Mouse (Mus musculus) liver, adult (tissue): ENCODE measurements around the gene Haspin.

Source experiments
- GATA4 ChIP-seq: IDR thresholded peaks from 2 replicates; pipeline ENCODE4 v1.6.1; 2014; ENCODE audit warnings: mild to moderate bottlenecking, low read length; ENCODE audit not compliant: insufficient replicate concordance

Gene Haspin

GRCm38 (mm10) chr11:73105246-73105645 lies 32.8 kb downstream of the Haspin start:
- no peak for TF ChIP-seq GATA4

GRCm38 (mm10) chr11:73101308-73101707 lies 36.8 kb downstream of the Haspin start:
- peak; percentile 70 for TF ChIP-seq GATA4

DNA sequence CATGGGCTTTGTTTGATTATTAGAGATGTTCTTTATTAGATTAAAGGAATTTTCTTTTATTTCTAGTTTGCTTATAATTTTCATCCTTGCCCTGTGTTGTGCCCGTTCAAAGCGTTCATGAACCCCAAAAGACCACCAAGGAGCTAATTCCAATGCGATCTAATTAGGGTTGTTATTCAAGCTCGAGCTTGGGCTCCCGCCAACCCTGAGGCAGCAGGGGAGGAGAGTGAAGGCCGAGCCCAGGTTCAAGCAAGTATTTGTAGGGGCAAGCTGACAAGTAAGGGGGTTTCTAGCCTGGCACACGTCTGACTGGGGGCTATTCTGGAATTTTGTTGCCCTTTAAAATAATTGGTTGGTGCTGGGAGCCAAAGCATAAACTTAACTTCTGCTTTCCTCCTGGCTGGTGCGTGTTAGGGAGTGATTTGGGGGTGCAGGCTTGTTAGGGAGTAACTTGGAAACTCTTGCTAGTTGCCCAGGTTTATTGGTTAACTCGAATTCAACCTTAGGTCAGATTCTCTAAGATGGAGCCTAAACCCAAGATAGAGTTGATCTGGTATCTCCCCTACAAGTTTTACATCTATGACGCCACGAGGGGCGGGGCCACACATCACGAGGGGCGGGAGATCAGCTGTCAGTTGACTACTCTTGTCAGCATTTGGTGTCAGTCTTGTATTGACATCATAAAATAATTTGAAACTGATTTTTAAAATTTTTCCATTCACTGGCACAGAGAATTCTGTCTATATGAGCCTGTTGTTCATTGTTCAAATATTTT lies 37.9 kb downstream of the Haspin start:
- TF ChIP-seq GATA4: no peak

GRCm38 (mm10) chr11:73098860-73099259 lies 39.2 kb downstream of the Haspin start:
- TF ChIP-seq GATA4: no peak

DNA sequence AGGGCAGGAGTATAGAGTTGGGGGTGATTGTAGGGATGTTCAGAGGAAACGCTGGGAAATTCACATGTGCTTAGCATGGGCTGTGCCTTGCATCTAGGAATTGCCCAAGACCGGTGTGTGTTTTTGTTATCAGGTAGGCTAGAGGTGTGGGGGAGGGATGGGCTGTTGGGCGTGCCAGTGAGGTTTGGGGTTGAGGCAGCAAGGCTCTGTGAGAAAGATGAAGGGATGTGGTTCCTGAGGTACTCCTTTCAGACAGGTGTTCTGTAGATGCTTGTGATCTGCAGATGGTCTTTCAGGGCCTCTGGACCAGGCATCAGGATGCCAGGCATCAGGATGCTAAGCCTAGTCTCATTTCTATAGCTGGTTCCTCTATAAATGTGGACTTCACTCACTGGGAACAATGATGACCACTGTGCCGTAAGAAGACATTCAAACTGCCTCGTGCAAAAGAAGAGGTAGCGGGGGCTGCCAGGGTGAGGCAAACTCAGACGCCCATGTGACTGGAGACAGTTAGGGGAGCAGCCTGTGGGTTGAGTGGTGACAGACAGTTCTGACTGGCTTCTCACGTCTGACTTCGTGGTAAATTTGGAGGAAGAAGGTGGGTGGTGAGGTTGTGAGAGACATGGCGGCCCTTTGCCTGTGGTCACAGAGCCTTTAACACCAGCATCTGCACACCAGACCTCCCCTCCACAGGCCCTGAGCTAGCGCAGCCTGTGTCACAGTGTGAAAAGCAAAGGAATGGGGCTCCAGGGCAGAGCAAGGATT lies 43.7 kb downstream of the Haspin start:
- TF ChIP-seq GATA4: no peak

- TF ChIP-seq GATA4: no peak
These were observed 45.2 kb downstream of the Haspin start for GRCm38 (mm10) chr11:73092877-73093276.

DNA sequence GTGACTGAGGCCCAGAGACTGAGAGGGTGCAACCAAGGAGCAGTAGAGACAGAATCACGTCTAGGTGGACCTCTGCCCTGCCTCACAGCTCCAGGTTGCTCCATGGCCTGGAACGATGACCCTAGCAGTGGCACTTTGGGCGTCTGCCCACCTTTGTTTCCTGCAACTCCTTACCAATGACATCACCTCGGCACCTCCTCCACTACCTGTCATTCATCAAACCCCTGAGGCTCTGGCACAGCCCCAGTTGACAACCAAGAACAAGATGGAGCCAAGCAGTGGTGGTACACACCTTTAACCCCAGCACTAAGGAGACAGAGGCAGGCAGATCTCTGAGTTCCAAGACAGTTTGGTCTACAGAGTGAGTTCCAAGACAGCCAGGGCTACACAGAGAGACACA lies 46.0 kb downstream of the Haspin start:
- no peak for TF ChIP-seq GATA4

DNA sequence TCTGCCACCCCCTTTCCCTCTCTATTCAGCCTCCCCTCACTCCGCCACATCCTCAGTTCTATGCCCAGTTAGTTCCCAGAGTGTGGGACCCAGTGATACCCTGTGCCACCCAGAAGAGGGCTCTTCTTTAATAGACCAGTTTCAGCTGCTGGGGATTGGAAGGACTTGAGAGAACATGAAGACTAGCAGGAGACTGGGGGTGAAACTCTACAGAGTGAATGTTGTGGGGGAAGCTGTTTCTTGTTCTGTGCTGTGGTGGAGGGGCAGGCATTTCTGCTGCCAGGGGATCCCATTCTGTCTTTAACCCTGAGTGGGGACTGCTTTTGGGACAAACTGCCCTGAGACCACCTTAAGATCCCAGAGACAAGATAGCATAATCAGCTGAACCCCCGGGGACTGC lies 47.3 kb downstream of the Haspin start:
- no peak for TF ChIP-seq GATA4

DNA sequence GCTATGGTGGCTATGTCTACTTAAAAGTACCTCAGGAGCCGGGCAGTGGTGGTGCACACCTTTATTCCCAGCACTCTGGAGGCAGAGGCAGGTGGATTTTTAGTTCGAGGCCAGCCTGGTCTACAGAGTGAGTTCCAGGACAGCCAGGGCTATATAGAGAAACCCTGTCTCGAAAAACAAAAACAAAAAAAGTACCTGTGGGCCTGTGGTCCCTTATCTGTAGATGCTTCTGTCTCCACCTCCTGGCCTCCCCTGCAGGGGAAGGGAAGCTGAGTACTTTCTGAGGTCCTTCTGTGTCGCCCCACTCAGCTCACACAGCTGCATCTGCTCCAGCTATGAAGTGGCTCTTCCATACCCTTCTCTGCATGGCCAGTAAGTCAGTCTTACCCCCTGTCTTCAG lies 47.8 kb downstream of the Haspin start, which contains the start of gene Itgae:
TSS of gene Itgae (plus strand) at position 301 of the 400 bp plus-strand sequence.
- TF ChIP-seq GATA4: no peak

- no peak for TF ChIP-seq GATA4
These were observed 50.2 kb downstream of the Haspin start for GRCm38 (mm10) chr11:73087700-73088480.
